Mouse (Mus musculus): ENCODE measurements around the gene 4931414P19Rik.

DNA sequence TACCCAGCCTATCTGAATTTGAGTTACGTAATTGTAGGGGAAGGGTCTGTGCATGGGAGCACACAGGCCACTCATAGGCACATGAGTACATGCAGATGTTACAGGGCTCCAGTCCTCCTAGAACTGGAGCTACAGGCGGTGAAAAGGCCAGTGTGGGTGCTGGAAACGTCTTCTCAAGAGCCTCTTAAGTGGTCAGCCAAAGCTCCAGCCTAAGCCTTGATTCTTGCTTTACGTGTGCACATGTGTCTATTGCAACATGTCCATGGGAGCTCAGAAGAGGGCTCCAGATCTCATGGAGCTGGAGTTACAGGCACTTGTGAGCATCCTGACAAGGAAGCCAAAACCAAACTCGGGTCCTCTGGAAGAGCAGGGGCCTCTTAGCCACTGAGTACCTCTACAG is 61.1 kb downstream of the 4931414P19Rik start:
- TF ChIP-seq GATA1 (IDR thresholded peaks at IDR 0.05; ENCODE audit: borderline replicate concordance, low read length) (no peak), FLI1 (IDR thresholded peaks at IDR 0.05; ENCODE audit: low read length) (no peak)
